Mouse (Mus musculus) liver, embryonic 16.5 days (tissue): ENCODE data around the gene Aatf. TPM values are rescaled to one million over a fixed set of nuclear protein-coding genes. Genes with fewer than 3 reads are reported as not detected.

ENCODE experiments used
- ATAC-seq: fragments of 200-750 bp; cut with Nextera tagmentation; 2 replicates; pipeline ENCODE4 v1.8.0; 2017; ENCODE audit warnings: low read depth, mild to moderate bottlenecking, moderate number of reproducible peaks, moderate library complexity
- H3K27ac ChIP-seq: fragments of 300-500 bp; sonication (generic); 2 replicates; pipeline ENCODE4 v1.5.1; 2014; ENCODE audit warnings: mild to moderate bottlenecking, low read length
- H3K27me3 ChIP-seq: fragments of 300-500 bp; sonication (generic); 2 replicates; pipeline ENCODE4 v1.6.1; 2014; ENCODE audit warnings: low read depth, low read length, mixed read lengths; ENCODE audit not compliant: control insufficient read depth, insufficient read depth
- H3K36me3 ChIP-seq: fragments of 300-500 bp; sonication (generic); 2 replicates; pipeline ENCODE4 v1.6.1; 2014; ENCODE audit warnings: mild to moderate bottlenecking; ENCODE audit not compliant: control insufficient read depth, insufficient read depth
- H3K4me1 ChIP-seq: fragments of 300-500 bp; sonication (generic); 2 replicates; pipeline ENCODE4 v1.6.1; 2014; ENCODE audit warnings: low read depth, low read length, mixed read lengths; ENCODE audit not compliant: control insufficient read depth
- H3K4me2 ChIP-seq: fragments of 300-500 bp; sonication (generic); 2 replicates; pipeline ENCODE4 v1.6.1; 2014; ENCODE audit warnings: low read depth, low read length, mixed read lengths
- H3K4me3 ChIP-seq: fragments of 300-500 bp; sonication (generic); 2 replicates; pipeline ENCODE4 v1.5.1; 2014; ENCODE audit warnings: low read depth, mild to moderate bottlenecking, low read length
- H3K9ac ChIP-seq: fragments of 300-500 bp; sonication (generic); 2 replicates; pipeline ENCODE4 v1.6.1; 2014; ENCODE audit warnings: low read depth, low read length
- H3K9me3 ChIP-seq: fragments of 300-500 bp; sonication (generic); replicated peaks from 2 replicates; pipeline ENCODE4 v1.6.1; 2016; ENCODE audit warnings: low read length; ENCODE audit not compliant: control insufficient read depth
- WGBS: fragments of 180-500 bp; shearing (Covaris S2); extraction: QIAGEN DNeasy Blood & Tissue Kit; methylation state at CpG from one replicate; pipeline ENCODE4 v1.1.7; 2014; ENCODE audit not compliant: insufficient replicate concordance; 5-methylcytosine and 5-hydroxymethylcytosine counted together
- polyA plus RNA-seq: library from polyadenylated mRNA; unstranded; fragments of >200 nt; fragmentation: Nextera tagmentation; extraction: Ambion mirVana; gene quantifications from 2 replicates; pipeline ENCODE4 v1.2.1, GENCODE M21; 2015

Aatf gene
- polyA plus RNA-seq, 1 experiment from 2014 or later = 23.3 TPM

- Histone ChIP-seq H3K4me3 (no peak overlapping the region), H3K4me1 (no peaks in the 10 kb centered on the region), H3K9ac (no peak overlapping the region), H3K4me2 (no peak overlapping the region), H3K9me3 (no peaks in the 10 kb centered on the region), H3K27me3 (no peaks in the 10 kb centered on the region), H3K27ac (no peak overlapping the region), H3K36me3 (peaks cover 3% of the 10 kb centered on the region; the same call in 1 of the 2 replicates)
- 84% methylated on average over 13 of the region's 13 CpGs for WGBS
- ATAC-seq = no peak
Observed at GRCm38 (mm10) chr11:84376510-84377365, 136.6 kb downstream of the Aatf start.

GRCm38 (mm10) chr11:84375951-84376496 lies 137.3 kb downstream of the Aatf start:
- ATAC-seq = no peak
- Histone ChIP-seq H3K4me1 (no peaks in the 10 kb centered on the region), H3K36me3 (peaks cover 3% of the 10 kb centered on the region; the same call in 1 of the 2 replicates), H3K9me3 (no peaks in the 10 kb centered on the region), H3K27ac (no peak overlapping the region), H3K27me3 (no peaks in the 10 kb centered on the region), H3K9ac (no peak overlapping the region), H3K4me3 (no peak overlapping the region), H3K4me2 (no peak overlapping the region)
- WGBS = 60% methylated on average over 3 of the region's 3 CpGs

- ATAC-seq = no peak
- 78% methylated on average over 4 of the region's 4 CpGs for WGBS
- Histone ChIP-seq H3K4me1 (no peaks in the 10 kb centered on the region), H3K4me2 (no peak overlapping the region), H3K27ac (no peak overlapping the region), H3K27me3 (no peaks in the 10 kb centered on the region), H3K4me3 (no peak overlapping the region), H3K36me3 (peaks cover 3% of the 10 kb centered on the region; the same call in 1 of the 2 replicates), H3K9me3 (no peaks in the 10 kb centered on the region), H3K9ac (no peak overlapping the region)
Observed at GRCm38 (mm10) chr11:84373122-84373521, 140.2 kb downstream of the Aatf start.

Other genes starting within 250 kb of the Aatf start
- 0.05 and 0.12 TPM in 2 replicates for gene Lhx1, start 12.0 kb upstream of the Aatf start, polyA plus RNA-seq